19 mouse cellular contexts compared by ENCODE assay signal in the genomic region with DNA sequence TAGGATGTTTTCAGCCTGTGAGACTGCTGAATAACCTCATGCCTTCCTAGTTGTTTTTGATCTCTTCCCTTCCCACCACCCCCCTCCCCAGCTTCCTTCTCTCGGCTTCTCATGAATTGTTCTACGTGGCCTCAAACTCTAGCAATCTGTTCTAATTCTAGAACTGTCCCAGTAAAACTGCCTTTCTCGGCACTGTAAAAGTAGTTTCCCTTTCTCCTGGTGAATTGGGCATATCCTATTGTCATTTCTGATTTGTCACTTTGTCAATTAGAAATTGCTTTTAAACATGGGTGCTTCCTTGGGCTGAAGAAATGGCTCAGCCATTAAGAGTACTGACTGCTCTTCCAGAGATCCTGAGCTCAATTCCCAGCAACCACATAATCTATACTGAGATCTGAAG. TPM values are rescaled to one million over a fixed set of nuclear protein-coding genes. Genes with fewer than 3 reads are reported as not detected.
DNase-seq lines count a peak whose midpoint lies in the region; ATAC-seq and TF ChIP-seq lines count a peak whose summit lies in the region.
"Had no signal": no experiment of that assay in that cellular context is flagged by ENCODE, and none has a peak within 500 bp of the region (broad histone marks: within the 10 kb centered on the region; RNA-seq: fewer than 3 reads in every experiment).

No protein-coding gene starts in this region.

- no peaks in the 10 kb centered on the region for H3K9me3 ChIP-seq in heart, embryonic 12.5 days (replicated peaks)
- H3K9me3 ChIP-seq in lung, embryonic 14.5 days (ENCODE audit: low read depth, low read length), result no peaks in the 10 kb centered on the region
- no peaks in the 10 kb centered on the region for H3K9me3 ChIP-seq in MEL (replicated peaks; ENCODE audit: insufficient read depth, low read length)
- H3K9me3 ChIP-seq: forebrain, embryonic 12.5 days; hindbrain, embryonic 15.5 days; intestine, embryonic 15.5 days; megakaryocyte, embryonic 14.5 days had no signal

- 0 out of 2 replicates have a peak overlapping the region, but pooled peaks have one; percentile 7 for H3K27ac ChIP-seq in heart, embryonic 12.5 days (ENCODE audit: poor library complexity, severe bottlenecking)
- H3K27ac ChIP-seq in lung, embryonic 14.5 days (ENCODE audit: low read depth), result 0 out of 2 replicates have a peak overlapping the region, but pooled peaks have one; percentile 30
- no peak overlapping the region for H3K27ac ChIP-seq in MEL (ENCODE audit: control insufficient read depth, low read depth, low read length)
- H3K27ac ChIP-seq: forebrain, embryonic 12.5 days; hindbrain, embryonic 15.5 days; intestine, embryonic 15.5 days had no signal

- H3K9ac ChIP-seq in heart, embryonic 12.5 days, result no peak overlapping the region
- no peak overlapping the region for H3K9ac ChIP-seq in lung, embryonic 14.5 days
- H3K9ac ChIP-seq in MEL (ENCODE audit: control insufficient read depth, low read depth, low read length, poor library complexity, severe bottlenecking), result no peak overlapping the region
- H3K9ac ChIP-seq: forebrain, embryonic 12.5 days; hindbrain, embryonic 15.5 days; intestine, embryonic 15.5 days had no signal

- peaks cover 50% of the 10 kb centered on the region for H3K36me3 ChIP-seq in heart, embryonic 12.5 days
- peaks cover 61% of the 10 kb centered on the region for H3K36me3 ChIP-seq in lung, embryonic 14.5 days (ENCODE audit: insufficient read depth)
- H3K36me3 ChIP-seq in MEL (ENCODE audit: control insufficient read depth in 1 of 2, insufficient read depth in 2 of 2, low read length in 2 of 2), result peaks cover 11 to 15% of the 10 kb centered on the region in 2 experiments

- TF ChIP-seq RAD21 in MEL (IDR thresholded peaks at IDR 0.05; ENCODE audit: low read depth, low read length), result no peak

- no peak; a peak in 1 of 4 replicates for TF ChIP-seq POLR2A in MEL (IDR thresholded peaks at IDR 0.05; ENCODE audit: control insufficient read depth in 1 of 2, insufficient read depth in 1 of 2, low read depth in 1 of 2, low read length in 2 of 2, poor library complexity in 1 of 2)

- no peak for DNase-seq in heart, postnatal 14 days
- DNase-seq in lung, embryonic 14.5 days, result no peak
- no peak for DNase-seq in lung, postnatal 25 days (ENCODE audit: low spot score)
- DNase-seq in MEL (ENCODE audit: low read depth, low spot score), result peak; percentile 44
- no peak for DNase-seq in right cerebral cortex, adult 18-20 months
- DNase-seq in spleen, adult 18-20 months, result no peak
- DNase-seq: adrenal gland, postnatal 14 days; cerebellum, adult 11-12 months; cerebellum, postnatal 25 days; heart, postnatal 36 days; layer of hippocampus, postnatal 36 days; lung, postnatal 10 days; right cerebral cortex, postnatal 25 days had no signal

- H3K4me1 ChIP-seq in heart, embryonic 12.5 days (replicated peaks), result peaks cover 10% of the 10 kb centered on the region
- H3K4me1 ChIP-seq in lung, embryonic 14.5 days (ENCODE audit: insufficient read depth), result no peaks in the 10 kb centered on the region
- H3K4me1 ChIP-seq in MEL (ENCODE audit: control insufficient read depth in 1 of 2, insufficient read depth in 2 of 2, low read length in 2 of 2), result peaks cover 0 to 9% of the 10 kb centered on the region in 2 experiments; a peak in 1 of 4 replicates
- H3K4me1 ChIP-seq: intestine, embryonic 15.5 days had no signal

- WGBS in heart, embryonic 12.5 days, result 57% methylated on average over 3 of the region's 3 CpGs
- WGBS in lung, embryonic 14.5 days, result 60% methylated on average over 3 of the region's 3 CpGs

- H3K27me3 ChIP-seq in heart, embryonic 12.5 days (replicated peaks), result no peaks in the 10 kb centered on the region
- H3K27me3 ChIP-seq in lung, embryonic 14.5 days (ENCODE audit: insufficient read depth, low read length), result no peaks in the 10 kb centered on the region
- H3K27me3 ChIP-seq in MEL (ENCODE audit: control insufficient read depth in 1 of 2, insufficient read depth in 2 of 2, low read length in 2 of 2), result no peaks in the 10 kb centered on the region
- H3K27me3 ChIP-seq: forebrain, embryonic 12.5 days; hindbrain, embryonic 15.5 days; intestine, embryonic 15.5 days; megakaryocyte, embryonic 14.5 days had no signal

- intact Hi-C loops in heart, postnatal 14 days (cut with DNase I), result no loop called here

- no peak for TF ChIP-seq CTCF in lung, embryonic 14.5 days (IDR thresholded peaks at IDR 0.05; ENCODE audit: low read depth)
- TF ChIP-seq CTCF in MEL (IDR thresholded peaks at IDR 0.05 in 2 of 3, conservative IDR thresholded peaks at IDR 0.05 in 1 of 3; ENCODE audit: control insufficient read depth in 1 of 3, insufficient read depth in 1 of 3, low read depth in 2 of 3, low read length in 3 of 3, poor library complexity in 1 of 3, severe bottlenecking in 1 of 3), result no peak

- peaks cover 20% of the 10 kb centered on the region for H3K79me2 ChIP-seq in MEL (ENCODE audit: control insufficient read depth, insufficient read depth, low read length, poor library complexity)

- no peak overlapping the region for H3K4me3 ChIP-seq in heart, embryonic 12.5 days
- no peak overlapping the region for H3K4me3 ChIP-seq in lung, embryonic 14.5 days (ENCODE audit: low read depth, low read length)
- H3K4me3 ChIP-seq in MEL (ENCODE audit: control insufficient read depth in 1 of 2, insufficient read depth in 1 of 2, low read depth in 2 of 2, low read length in 2 of 2), result no peak overlapping the region
- H3K4me3 ChIP-seq: forebrain, embryonic 12.5 days; hindbrain, embryonic 15.5 days; intestine, embryonic 15.5 days; megakaryocyte, embryonic 14.5 days had no signal

- ATAC-seq in heart, embryonic 12.5 days (ENCODE audit: insufficient number of reproducible peaks, low FRiP score), result 0 out of 2 replicates have a peak, but pooled peaks have one; percentile 19
- ATAC-seq in lung, embryonic 14.5 days (ENCODE audit: insufficient read depth), result no peak
- 0 out of 2 replicates have a peak, but pooled peaks have one; percentile 16 for ATAC-seq in megakaryocyte progenitor cell, adult 5-6 weeks (replicated peaks; ENCODE audit: poor library complexity)
- ATAC-seq: intestine, embryonic 15.5 days had no signal

- H3K4me2 ChIP-seq in heart, embryonic 12.5 days, result no peak overlapping the region
- H3K4me2 ChIP-seq in lung, embryonic 14.5 days, result no peak overlapping the region
- H3K4me2 ChIP-seq: forebrain, embryonic 12.5 days; hindbrain, embryonic 15.5 days; intestine, embryonic 15.5 days had no signal

- no peak for TF ChIP-seq EP300 in MEL (IDR thresholded peaks at IDR 0.05; ENCODE audit: low read depth in 1 of 2, low read length in 2 of 2)

TF ChIP-seq in MEL, 35 proteins besides CTCF, POLR2A, EP300 and RAD21:
- TF ChIP-seq MXI1 (IDR thresholded peaks at IDR 0.05; ENCODE audit: low read depth, low read length) (no peak), CHD1 (IDR thresholded peaks at IDR 0.05; ENCODE audit: low read depth, low read length) (no peak), ZNF384 (IDR thresholded peaks at IDR 0.05; ENCODE audit: low read depth, low read length) (0 out of 2 replicates have a peak, but pooled peaks have one; percentile 69)

RNA-seq across cellular contexts. Expression of a gene that starts 5.2 kb away (rescaled TPM):
- 458 and 459 TPM in 2 replicates for polyA plus RNA-seq in heart, embryonic 12.5 days (2016; fragmentation: Nextera tagmentation; extraction: Ambion mirVana)
- total RNA-seq in heart, postnatal 14 days (2021), result 100 to 1,000 TPM; 454 to 481 TPM
- 874 and 878 TPM in 2 replicates for polyA plus RNA-seq in lung, embryonic 14.5 days (2014; fragmentation: Nextera tagmentation; extraction: Ambion mirVana)
- total RNA-seq in MEL (2012; rRNA removed), result 3,142 and 3,178 TPM in 2 replicates
- polyA plus RNA-seq in MEL (2012; ENCODE audit: insufficient read depth in 1 of 2, insufficient read length in 2 of 2, low read depth in 1 of 2, low replicate concordance in 2 of 2, missing spikeins in 1 of 2), result 1,000 to 10,000 TPM in 1 of 2 experiments, not detected in 1; 1,648 TPM
- total RNA-seq in megakaryocyte progenitor cell, adult 5-6 weeks (2015), result 4,597 and 4,652 TPM in 2 replicates
- total RNA-seq in megakaryocyte progenitor cell, adult 5-6 weeks (2017), result 1,552 and 1,647 TPM in 2 replicates

RNA-seq across cellular contexts. Expression of a gene that starts 22.2 kb away (rescaled TPM):
- 36.0 and 40.9 TPM in 2 replicates for polyA plus RNA-seq in heart, embryonic 12.5 days (2016; fragmentation: Nextera tagmentation; extraction: Ambion mirVana)
- total RNA-seq in heart, postnatal 14 days (2021), result 10 to 100 TPM; 21.4 to 26.9 TPM
- polyA plus RNA-seq in lung, embryonic 14.5 days (2014; fragmentation: Nextera tagmentation; extraction: Ambion mirVana), result 28.2 and 32.3 TPM in 2 replicates
- total RNA-seq in MEL (2012; rRNA removed), result 0.35 and 0.36 TPM in 2 replicates
- polyA plus RNA-seq in MEL (2012; ENCODE audit: insufficient read depth in 1 of 2, insufficient read length in 2 of 2, low read depth in 1 of 2, low replicate concordance in 2 of 2, missing spikeins in 1 of 2), result under 1 TPM in 1 of 2 experiments, not detected in 1; 0.84 TPM
- 0.84 and 2.2 TPM in 2 replicates for total RNA-seq in megakaryocyte progenitor cell, adult 5-6 weeks (2015)
- total RNA-seq in megakaryocyte progenitor cell, adult 5-6 weeks (2017), result 1.1 and 2.5 TPM in 2 replicates

Comparison
In these comparisons a context has a peak if more than half of its experiments do, and no peak if none do; other contexts are left out.
1. RNA of a gene that starts 22.2 kb away (total RNA-seq): 21.4 to 26.9 TPM in heart, postnatal 14 days; 0.84 to 2.5 TPM in megakaryocyte progenitor cell, adult 5-6 weeks and 0.35 to 0.36 TPM in MEL; every median in the first group is over 4 times any median in the second.